Mouse (Mus musculus) midbrain, embryonic 15.5 days (tissue): ENCODE measurements at regions not wholly inside any gene's neighbourhood (a gene's known extent, or its start where the extent isn't known, plus 50 kb on each side); places are given as distances from the start of the nearest gene placed in this dataset.

Experiments used
- ATAC-seq: fragments of 200-750 bp; cut with Nextera tagmentation; replicated peaks from 2 replicates; pipeline ENCODE4 v1.8.0; 2017; ENCODE audit warnings: moderate TSS enrichment
- H3K27ac ChIP-seq: fragments of 300-500 bp; sonication (generic); 2 replicates; pipeline ENCODE4 v1.5.1; 2015; ENCODE audit warnings: mild to moderate bottlenecking, inconsistent platforms
- H3K27me3 ChIP-seq: fragments of 300-500 bp; sonication (generic); replicated peaks from 2 replicates; pipeline ENCODE4 v1.6.1; 2015; ENCODE audit warnings: inconsistent platforms
- H3K36me3 ChIP-seq: fragments of 300-500 bp; sonication (generic); replicated peaks from 2 replicates; pipeline ENCODE4 v1.6.1; 2015; ENCODE audit warnings: inconsistent platforms
- H3K4me1 ChIP-seq: fragments of 300-500 bp; sonication (generic); 2 replicates; pipeline ENCODE4 v1.6.1; 2015; ENCODE audit warnings: inconsistent platforms
- H3K4me2 ChIP-seq: fragments of 300-500 bp; sonication (generic); 2 replicates; pipeline ENCODE4 v1.6.1; 2015; ENCODE audit warnings: inconsistent platforms, mild to moderate bottlenecking, moderate library complexity
- H3K4me3 ChIP-seq: fragments of 300-500 bp; sonication (generic); 2 replicates; pipeline ENCODE4 v1.5.1; 2015; ENCODE audit warnings: mild to moderate bottlenecking, inconsistent platforms
- H3K9ac ChIP-seq: fragments of 300-500 bp; sonication (generic); 2 replicates; pipeline ENCODE4 v1.6.1; 2015; ENCODE audit warnings: mild to moderate bottlenecking, inconsistent platforms
- H3K9me3 ChIP-seq: fragments of 300-500 bp; sonication (generic); 2 replicates; pipeline ENCODE4 v1.6.1; 2016; ENCODE audit warnings: inconsistent platforms
- WGBS: fragments of 180-500 bp; shearing (Covaris S2); methylation state at CpG from one replicate; pipeline ENCODE4 v1.1.7; 2015; ENCODE audit warnings: mixed read lengths; 5-methylcytosine and 5-hydroxymethylcytosine counted together

DNA sequence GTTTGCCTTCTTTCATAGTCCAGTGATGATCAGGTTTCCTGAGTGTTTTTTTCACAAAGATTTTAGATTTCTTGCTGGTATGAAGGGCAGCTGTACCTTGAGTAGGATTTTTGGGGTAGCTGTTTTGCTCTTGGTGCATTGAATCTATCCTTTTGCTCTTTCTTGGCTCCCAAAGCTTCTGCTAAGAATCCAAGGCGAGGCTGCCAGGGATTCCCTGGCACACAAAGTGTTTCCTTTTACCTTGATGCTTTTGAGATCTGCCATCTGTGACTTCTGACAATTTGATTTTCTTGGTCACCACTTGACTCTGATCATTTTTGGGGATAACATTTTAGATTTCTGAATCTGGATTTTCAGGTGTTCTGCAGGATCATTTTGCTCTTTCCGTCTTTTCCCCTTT is 144.3 kb upstream of the Ghitm start:
- no peaks in the 10 kb centered on the region for H3K9me3 ChIP-seq
- no peaks in the 10 kb centered on the region for H3K36me3 ChIP-seq
- no peak overlapping the region for H3K27ac ChIP-seq
- H3K4me2 ChIP-seq: no peak overlapping the region
- no peak overlapping the region for H3K4me3 ChIP-seq
- no peak for ATAC-seq
- no peaks in the 10 kb centered on the region for H3K4me1 ChIP-seq
- H3K9ac ChIP-seq: no peak overlapping the region
- no peaks in the 10 kb centered on the region for H3K27me3 ChIP-seq
- WGBS: 91% methylated on average over 2 of the region's 2 CpGs

DNA sequence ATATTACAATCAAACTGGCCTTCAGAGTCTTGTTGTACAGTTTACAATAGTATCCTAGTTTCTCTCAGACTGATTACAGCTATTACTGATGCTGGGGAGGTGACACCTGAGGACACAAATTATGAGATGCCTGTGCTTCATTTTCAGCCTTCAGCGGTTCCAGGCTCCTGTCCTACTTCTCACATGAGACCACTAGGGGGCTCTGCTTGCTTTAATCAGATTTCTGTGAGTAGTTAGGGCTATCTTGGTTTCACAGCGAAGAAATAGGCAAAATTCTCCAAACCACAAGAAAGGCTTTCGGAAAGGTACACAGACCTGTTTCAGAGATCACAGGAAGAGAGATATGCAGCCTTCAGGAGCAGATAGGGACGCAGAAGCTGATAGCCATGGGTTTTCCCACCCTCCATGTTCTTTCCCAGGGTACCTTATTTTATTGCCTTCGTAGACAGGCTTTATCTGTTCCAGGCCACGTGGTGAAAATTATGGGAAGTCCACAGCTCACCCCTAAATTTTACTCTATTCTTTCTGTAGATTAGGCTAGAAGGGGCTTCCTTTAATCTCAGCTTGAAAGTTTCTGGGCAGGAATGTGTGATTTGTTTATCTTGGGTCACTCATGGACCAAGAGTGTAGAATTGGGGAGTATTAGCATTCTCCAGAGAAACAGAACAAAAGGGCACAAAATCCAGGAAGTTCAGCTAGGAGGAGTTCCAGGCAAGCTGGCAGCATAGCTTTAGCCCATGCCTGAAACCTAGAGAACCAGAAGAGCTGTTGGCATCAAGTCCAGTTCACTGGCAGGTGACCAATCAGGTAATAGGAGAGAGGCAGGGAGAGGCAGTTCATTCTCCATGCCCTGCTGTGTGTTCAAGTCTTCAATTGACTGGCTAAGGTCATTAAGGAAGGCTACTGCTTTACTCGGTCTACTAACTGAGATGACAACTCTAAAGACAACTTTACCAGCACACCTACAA is 141.9 kb upstream of the Ghitm start:
- WGBS: 70% methylated on average over 7 of the region's 7 CpGs
- H3K4me1 ChIP-seq: no peaks in the 10 kb centered on the region
- H3K27ac ChIP-seq: no peak overlapping the region
- ATAC-seq: no peak; the same call in 1 of the 2 replicates
- H3K4me2 ChIP-seq: no peak overlapping the region
- no peak overlapping the region for H3K4me3 ChIP-seq
- H3K27me3 ChIP-seq: no peaks in the 10 kb centered on the region
- H3K36me3 ChIP-seq: no peaks in the 10 kb centered on the region
- H3K9ac ChIP-seq: no peak overlapping the region
- no peaks in the 10 kb centered on the region for H3K9me3 ChIP-seq

DNA sequence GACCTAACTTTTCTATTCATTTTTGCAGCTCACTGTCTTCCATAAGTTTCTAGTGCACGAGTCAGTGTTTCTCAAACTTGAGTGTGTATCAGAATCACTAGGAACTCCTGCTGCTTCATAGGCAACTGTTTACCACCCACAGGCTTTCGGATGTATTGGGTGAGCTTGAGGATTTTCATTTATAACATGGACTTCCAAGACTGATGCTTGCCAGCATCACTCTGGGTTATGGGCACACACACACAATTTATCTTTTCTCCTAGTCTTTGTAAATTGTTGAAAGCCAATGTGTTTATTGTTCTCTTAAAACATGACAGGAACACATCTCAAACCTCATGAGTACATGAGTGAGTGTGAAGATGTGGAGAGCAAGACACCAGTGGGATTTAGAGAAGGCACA is 137.0 kb upstream of the Ghitm start:
- Histone ChIP-seq H3K4me1 (peaks cover 13% of the 10 kb centered on the region; the same call in 1 of the 2 replicates), H3K27me3 (no peaks in the 10 kb centered on the region), H3K4me2 (no peak overlapping the region), H3K4me3 (no peak overlapping the region), H3K36me3 (no peaks in the 10 kb centered on the region), H3K9me3 (no peaks in the 10 kb centered on the region), H3K27ac (no peak overlapping the region), H3K9ac (no peak overlapping the region)
- 84% methylated on average over 2 of the region's 2 CpGs for WGBS
- no peak for ATAC-seq

DNA sequence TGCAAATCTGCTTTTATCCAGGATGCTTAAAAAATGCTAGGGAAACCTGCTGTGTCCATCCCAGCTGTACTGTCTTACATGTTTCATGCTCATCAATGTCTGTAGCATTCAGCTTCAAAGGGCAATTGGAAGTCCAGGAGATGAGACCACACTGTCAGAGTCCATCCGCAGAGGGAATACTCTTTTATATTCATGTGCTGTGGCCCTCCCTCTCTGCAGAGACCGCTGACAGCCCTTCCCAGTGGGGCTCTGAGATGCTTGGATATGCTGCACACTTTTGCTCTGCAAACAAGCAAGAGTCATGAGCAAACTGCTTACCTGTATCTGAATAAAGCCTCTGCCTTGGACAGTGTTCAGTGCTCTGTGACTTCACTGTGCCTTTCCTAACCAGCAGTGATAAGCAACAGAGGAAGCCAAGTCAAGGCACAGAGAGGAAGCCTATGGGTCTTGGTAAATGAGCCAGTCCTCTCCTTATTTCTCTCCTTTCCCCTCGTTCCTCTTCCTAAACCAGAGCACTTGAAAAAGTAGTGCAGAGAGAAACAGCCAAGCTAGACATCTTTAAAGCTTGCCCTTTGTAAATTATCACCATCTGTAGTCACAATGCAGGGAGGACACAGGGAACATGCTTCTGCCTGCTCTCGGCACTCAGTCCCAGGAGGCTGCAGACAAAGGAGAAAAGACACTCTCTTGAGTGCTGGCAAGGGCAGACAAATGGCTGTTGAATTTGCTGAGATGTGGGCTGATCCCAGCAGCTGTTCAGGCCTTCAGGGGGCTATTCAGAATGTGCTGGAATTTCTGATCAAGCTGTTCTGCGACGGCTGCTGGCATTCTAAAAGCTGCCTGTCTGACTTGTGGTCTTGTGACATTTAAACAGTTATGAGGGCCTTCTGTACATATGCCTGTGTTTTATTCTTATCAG is 136.2 kb upstream of the Ghitm start:
- no peak overlapping the region for H3K4me3 ChIP-seq
- peak overlapping the region; percentile 20; the same call in 1 of the 2 replicates for H3K27ac ChIP-seq
- peak; percentile 82 for ATAC-seq
- H3K36me3 ChIP-seq: no peaks in the 10 kb centered on the region
- 11% methylated on average over 6 of the region's 6 CpGs for WGBS
- H3K9me3 ChIP-seq: no peaks in the 10 kb centered on the region
- H3K4me2 ChIP-seq: no peak overlapping the region
- no peaks in the 10 kb centered on the region for H3K27me3 ChIP-seq
- H3K4me1 ChIP-seq: peaks cover 13% of the 10 kb centered on the region; the same call in 1 of the 2 replicates
- H3K9ac ChIP-seq: no peak overlapping the region

GRCm38 (mm10) chr14:37269920-37270319 is 134.8 kb upstream of the Ghitm start:
- ATAC-seq: no peak
- peaks cover 13% of the 10 kb centered on the region; the same call in 1 of the 2 replicates for H3K4me1 ChIP-seq
- WGBS: 47% methylated on average over 2 of the region's 2 CpGs
- H3K36me3 ChIP-seq: no peaks in the 10 kb centered on the region
- H3K27ac ChIP-seq: no peak overlapping the region
- H3K27me3 ChIP-seq: no peaks in the 10 kb centered on the region
- H3K4me3 ChIP-seq: no peak overlapping the region
- H3K4me2 ChIP-seq: no peak overlapping the region
- H3K9ac ChIP-seq: no peak overlapping the region
- H3K9me3 ChIP-seq: no peaks in the 10 kb centered on the region

DNA sequence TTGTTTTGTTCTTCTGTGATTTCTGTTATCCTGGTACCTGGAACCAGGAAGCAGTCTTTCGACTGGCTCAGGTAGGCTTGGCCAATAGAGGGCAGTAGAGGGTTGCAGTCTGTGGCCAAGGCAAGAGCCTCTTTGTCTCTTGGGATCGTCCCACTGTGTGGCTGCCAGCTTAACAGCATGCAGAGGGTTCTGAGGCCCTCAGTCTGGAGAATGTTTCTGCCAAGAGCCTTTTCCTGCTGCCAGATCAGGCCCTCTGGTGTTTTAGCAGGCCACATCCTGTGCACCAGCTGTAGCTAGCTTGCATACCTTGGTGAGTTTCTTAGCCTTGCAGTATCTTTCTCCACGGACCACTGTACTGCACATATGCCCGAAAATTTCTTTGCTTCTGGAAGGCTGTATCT is 103.6 kb upstream of the Ghitm start:
- Histone ChIP-seq H3K27ac (no peak overlapping the region), H3K27me3 (no peaks in the 10 kb centered on the region), H3K4me1 (no peaks in the 10 kb centered on the region), H3K4me3 (no peak overlapping the region), H3K9ac (no peak overlapping the region), H3K4me2 (no peak overlapping the region), H3K36me3 (no peaks in the 10 kb centered on the region), H3K9me3 (no peaks in the 10 kb centered on the region)
- peak; percentile 97 for ATAC-seq
- WGBS: 37% methylated on average over 4 of the region's 4 CpGs

DNA sequence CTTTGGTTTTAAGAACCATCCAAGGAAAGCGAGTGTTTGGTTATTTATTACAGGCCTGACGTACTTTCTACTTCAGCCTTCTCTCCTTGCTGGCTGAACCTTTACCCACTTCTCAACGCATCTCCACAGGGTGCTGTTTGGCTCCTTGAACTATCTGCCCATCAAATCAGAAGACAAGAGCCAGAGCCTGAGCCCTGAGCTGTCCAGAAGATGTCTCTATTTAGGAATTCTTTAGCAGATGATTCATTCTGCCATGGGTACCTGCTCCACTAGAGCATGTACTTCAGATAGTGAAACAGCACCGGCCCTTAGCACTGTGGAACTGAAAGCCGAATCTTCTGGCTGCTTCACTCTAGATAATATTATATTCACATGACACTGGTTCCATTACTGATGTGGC is 102.1 kb upstream of the Ghitm start:
- no peak overlapping the region for H3K27ac ChIP-seq
- H3K9me3 ChIP-seq: no peaks in the 10 kb centered on the region
- ATAC-seq: no peak
- H3K27me3 ChIP-seq: no peaks in the 10 kb centered on the region
- 41% methylated on average over 5 of the region's 5 CpGs for WGBS
- H3K36me3 ChIP-seq: no peaks in the 10 kb centered on the region
- H3K4me1 ChIP-seq: no peaks in the 10 kb centered on the region
- H3K9ac ChIP-seq: no peak overlapping the region
- H3K4me3 ChIP-seq: no peak overlapping the region
- no peak overlapping the region for H3K4me2 ChIP-seq

DNA sequence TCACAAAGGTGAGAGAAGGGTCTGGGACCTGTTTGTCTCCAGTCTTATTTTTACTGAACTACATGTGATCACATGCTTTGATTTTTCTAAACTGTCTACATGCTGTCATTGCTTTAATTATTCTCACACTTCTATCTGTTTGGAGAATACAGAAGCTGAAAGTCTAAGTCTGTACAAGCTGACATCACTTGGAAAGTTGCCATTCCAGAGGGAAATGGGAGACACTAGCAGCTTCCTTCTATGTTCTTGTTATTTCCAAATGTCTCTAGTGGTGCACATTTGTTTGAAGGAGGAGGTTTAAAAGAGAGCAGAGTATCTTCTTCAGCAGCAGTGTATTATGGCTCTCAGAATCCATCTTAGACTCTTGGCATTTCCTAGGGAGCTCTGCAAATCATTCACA is 73.2 kb upstream of the Ghitm start:
- no peak for ATAC-seq
- H3K27me3 ChIP-seq: no peaks in the 10 kb centered on the region
- H3K4me1 ChIP-seq: no peaks in the 10 kb centered on the region

DNA sequence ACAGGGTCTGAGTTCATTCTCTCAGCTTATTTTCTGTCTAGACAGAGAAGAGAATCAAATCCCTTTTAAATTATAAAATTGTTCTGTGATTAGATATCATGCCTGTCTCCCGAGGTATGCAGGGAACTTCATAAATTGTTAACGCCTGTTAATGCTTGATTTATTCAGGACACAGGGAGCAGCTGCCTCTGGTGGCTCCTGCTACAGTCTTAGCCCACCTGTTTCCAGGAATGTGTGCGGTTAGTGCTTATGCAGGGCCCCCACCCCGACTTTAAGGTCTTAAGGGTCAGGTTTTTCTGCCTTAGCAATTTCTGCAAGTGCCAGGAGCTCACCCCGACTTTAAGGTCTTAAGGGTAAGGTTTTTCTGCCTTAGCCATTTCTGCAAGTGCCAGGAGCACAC is 54.7 kb upstream of the Ghitm start:
- no peak overlapping the region for H3K4me2 ChIP-seq
- 70% methylated on average over 5 of the region's 5 CpGs for WGBS
- no peaks in the 10 kb centered on the region for H3K9me3 ChIP-seq
- no peak overlapping the region for H3K27ac ChIP-seq
- no peak overlapping the region for H3K4me3 ChIP-seq
- no peaks in the 10 kb centered on the region for H3K36me3 ChIP-seq
- no peak for ATAC-seq
- no peaks in the 10 kb centered on the region for H3K27me3 ChIP-seq
- H3K9ac ChIP-seq: no peak overlapping the region
- H3K4me1 ChIP-seq: no peaks in the 10 kb centered on the region

More for the DNA sequence above, 73.2 kb upstream of the Ghitm start:
- H3K9me3 ChIP-seq: no peaks in the 10 kb centered on the region
- H3K4me3 ChIP-seq: no peak overlapping the region
- H3K9ac ChIP-seq: no peak overlapping the region
- no peak overlapping the region for H3K4me2 ChIP-seq
- H3K36me3 ChIP-seq: no peaks in the 10 kb centered on the region
- no peak overlapping the region for H3K27ac ChIP-seq
